Mouse (Mus musculus) kidney, postnatal 10 days (tissue): ENCODE measurements at regions not wholly inside any gene's neighbourhood (a gene's known extent, or its start where the extent isn't known, plus 50 kb on each side); places are given as distances from the start of the nearest gene placed in this dataset.

Source experiments
- DNase-seq: peaks from one replicate; pipeline ENCODE4 v3.0.0; 2021; ENCODE audit warnings: mixed read lengths

- no peak for DNase-seq
Measured at GRCm38 (mm10) chr8:44656031-44656430, 279.2 kb upstream of the Fat1 start.

GRCm38 (mm10) chr8:44656470-44656869 lies 278.8 kb upstream of the Fat1 start:
- no peak for DNase-seq

DNA sequence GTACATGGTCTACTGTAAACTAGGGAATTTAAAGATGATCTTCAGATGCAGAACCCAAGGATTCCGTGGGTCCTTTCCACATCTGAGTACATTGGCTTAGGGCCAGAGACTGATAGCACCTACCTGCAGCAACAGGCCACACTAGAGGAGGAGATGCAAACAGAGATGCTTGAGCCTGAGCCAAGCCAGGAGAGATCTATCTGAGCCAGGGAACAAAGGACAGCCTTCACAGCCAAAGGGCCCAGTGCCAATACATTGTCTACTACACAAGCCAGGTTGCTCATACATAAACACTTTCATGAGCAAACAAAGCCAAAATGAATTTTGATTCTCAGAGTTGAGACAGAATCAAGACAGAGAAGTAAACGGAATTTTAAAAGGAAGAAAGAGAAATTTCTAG lies 273.6 kb upstream of the Fat1 start:
- DNase-seq: no peak

DNA sequence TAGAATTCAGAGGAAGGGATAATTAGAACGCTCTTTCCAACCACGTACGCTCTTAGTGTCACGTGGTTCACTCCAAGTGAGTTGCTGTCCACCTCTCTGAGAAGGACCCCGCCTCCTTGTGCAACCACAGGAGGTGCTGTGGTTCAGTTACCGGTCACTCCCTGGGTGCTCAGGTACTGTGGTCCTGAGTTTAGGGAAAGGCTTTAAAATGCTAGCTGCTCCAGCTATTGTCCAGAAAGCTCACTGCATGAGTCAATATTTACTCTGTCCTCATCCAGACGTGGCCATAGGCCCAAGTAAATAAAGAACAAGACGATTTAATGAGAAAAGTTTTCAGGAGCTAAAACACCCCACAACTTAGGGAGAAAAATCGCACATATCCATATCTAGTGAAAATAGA lies 248.1 kb upstream of the Fat1 start:
- DNase-seq: no peak

- DNase-seq: no peak
Measured at GRCm38 (mm10) chr8:44689837-44690592, 245.2 kb upstream of the Fat1 start.

DNA sequence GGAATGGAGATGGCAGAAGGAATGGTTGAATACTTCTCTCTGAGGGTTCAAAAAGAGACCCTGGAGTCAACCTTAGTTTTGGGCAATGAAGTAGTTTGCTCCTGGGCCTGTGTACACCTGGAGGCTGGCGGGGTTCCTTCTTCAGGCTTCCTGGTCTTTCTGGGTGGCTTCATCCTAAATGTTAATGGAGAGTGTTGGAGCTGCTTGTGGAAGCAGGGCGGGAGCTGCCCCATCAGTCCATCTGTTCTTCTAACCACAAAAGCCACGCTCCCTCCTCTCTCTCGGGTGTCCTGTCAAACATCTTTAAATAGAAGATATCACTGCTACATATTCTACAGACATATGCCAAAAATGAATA lies 244.7 kb upstream of the Fat1 start:
- no peak for DNase-seq

DNA sequence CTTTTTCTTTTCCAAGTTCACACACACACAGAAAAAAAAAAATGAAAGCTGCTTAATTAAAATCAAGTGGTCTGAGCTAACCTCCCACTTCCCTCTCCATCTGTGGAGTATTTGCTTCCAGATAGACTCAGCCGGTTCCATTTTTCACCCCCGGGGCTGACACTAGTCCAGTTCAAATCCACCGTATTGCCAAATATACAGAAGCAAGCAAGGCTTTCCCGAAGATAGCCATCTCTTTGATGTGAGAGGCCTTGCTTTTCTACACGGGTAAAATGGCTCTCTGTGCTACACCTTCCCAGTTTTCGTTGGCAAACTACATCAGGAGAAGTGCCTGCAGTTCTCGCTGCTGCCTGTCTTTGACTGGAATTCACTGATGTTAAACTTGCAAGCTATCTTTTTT lies 244.1 kb upstream of the Fat1 start:
- no peak for DNase-seq

DNA sequence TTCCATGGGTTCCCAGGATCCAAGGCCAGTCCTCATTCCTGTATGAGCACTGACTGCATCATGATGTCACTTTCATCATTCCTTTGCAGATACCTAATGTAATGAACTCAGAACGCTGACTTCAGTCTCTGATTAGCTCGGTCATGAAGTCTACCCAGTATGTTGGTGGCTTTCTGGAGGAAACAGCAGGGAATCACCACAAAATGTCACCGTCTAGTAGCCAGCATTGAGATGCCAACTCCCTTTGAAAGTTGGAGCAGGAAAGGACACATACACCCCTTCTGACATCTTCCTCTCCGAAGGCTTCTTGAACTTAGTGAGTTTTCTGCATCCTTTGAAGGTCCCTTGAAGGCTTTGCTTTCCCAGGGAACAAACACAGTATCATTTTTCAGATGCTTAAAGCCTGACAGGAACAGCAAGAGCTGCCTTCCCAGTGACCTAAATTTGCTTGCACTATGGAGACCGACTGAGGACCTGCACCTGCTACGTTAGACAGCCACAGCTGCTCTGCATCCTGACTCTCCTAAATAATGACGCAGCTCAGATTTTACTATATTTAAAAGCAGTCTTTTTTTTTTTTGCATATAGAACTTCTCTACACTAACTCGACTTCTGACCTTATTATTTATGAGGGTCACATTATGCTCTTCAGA lies 243.1 kb upstream of the Fat1 start:
- DNase-seq: no peak

DNA sequence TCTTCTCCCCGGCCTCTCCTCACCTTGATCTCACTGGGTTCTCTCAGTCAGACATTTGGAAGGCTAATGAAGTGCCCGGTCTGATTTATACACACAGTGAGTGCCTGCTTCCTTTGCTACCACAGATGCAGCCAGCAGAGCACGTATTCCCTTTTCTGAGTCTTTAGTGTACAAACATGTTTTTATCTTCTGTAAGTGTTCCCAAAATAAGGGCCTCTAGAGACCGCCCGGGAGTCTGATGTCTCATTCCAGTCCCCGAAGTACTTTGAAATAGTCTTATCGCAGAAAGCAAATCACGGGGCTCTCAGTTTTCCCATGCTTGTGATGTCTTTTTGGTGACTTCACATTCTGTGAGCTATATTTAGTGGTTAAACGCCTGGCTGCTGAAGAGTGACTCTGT lies 240.4 kb upstream of the Fat1 start:
- no peak for DNase-seq

DNA sequence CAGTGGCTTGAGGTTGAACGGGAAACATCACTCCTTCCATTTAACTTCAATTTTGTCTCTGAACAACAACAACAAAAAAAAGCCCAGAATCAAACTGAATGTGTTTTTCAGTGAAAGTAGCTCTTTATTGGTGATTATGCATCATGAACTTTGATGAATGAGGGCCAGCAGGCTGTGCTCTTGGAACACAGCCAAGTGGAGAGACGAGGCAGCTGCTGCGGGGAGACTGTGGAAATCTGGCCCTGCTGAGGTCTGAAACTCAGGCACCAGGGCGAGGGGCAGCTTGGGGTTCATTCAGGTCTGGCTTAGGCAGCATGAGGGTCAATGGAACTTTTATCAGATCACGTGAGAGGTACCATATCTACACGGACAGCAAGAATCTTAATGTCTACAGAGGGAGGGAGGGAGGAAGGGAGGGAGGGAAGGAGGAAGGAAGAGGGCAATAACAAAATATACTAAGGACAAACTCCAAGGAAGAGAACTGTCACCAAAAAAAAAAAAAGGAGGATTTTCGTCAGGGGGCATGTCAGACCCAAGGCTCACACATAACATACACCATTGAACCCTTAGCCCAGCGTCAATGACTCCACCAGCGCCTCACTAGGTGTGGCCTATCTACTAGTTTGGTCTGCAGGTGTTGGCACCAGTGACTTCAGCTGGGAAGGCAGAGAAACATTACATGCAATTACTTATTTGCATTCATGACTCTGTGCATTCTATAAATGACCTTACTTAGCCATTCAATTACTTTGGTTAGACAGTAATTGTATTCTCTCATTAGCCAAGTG lies 239.0 kb upstream of the Fat1 start:
- peak; percentile 77 for DNase-seq

- DNase-seq: no peak
Measured at GRCm38 (mm10) chr8:44699384-44700105, 235.7 kb upstream of the Fat1 start.

DNA sequence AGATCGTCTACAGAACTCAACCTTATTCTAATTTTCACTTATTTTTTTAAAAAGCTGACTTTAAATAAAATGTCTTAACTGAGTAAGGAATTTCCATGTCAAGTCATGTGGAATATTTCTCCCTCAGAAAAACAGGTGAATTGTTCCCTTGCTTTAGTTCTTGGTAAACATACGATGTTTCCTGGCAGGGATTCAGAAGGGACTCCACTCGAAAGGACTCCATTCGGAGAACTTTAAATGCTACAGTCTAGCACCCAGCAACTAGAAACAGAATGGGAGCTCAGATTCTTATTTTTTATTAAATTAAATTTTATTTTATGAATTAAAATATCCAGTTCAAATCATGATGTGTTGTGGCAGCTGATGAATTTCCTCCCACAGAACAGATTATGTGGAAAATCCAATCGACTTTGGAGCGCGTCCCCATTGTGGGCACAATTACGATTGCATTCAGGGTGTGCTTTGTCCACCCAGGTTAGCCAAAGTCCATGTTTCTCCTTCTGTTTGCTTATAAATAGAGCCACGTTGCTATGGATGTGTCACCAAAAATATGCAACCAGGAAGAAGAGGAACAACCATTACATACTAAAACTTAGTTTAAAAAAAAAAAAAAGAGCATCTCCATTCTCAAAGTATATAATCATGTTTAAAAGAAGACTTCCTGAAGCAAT lies 230.5 kb upstream of the Fat1 start:
- no peak for DNase-seq

- DNase-seq: no peak
Measured at GRCm38 (mm10) chr8:44708659-44709170, 226.5 kb upstream of the Fat1 start.

DNA sequence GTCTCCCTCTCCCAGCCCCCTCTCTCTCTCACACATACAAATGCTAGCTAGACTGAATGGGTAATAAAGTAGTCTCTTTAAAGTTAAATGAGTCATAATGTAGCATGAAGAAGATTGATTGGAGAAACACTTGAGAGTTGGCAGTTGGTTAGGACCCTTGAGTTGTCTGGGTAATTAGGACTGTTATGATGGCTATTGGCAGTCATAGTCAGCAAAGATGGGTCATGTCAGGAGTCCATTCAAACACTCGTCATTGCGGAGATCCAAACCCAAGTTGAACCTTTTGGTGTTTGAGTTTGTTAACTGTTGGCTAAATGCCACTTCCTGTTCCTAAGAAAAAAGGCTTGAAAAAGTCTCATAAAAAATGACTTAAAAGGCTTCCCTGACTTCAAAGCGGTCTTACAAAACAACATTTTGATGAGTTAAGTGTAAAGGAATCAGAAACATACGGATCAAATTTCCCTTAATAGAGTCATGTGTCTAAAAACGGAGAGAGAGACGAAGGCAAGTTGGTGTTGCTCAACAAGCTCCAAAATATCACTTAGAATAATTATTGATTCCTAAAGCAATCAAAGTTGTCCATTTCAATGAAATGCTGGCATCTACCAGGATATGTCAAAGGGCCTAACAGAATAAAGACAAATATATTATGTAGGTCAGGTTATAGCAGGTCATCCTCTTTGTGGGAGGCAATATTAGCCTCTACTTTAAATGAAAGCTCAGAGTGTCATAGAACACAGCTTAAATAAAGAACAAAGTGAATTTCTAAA lies 225.9 kb upstream of the Fat1 start:
- no peak for DNase-seq

GRCm38 (mm10) chr8:44734577-44734976 lies 200.7 kb upstream of the Fat1 start:
- no peak for DNase-seq

GRCm38 (mm10) chr8:44735801-44736200 lies 199.4 kb upstream of the Fat1 start:
- no peak for DNase-seq

- no peak for DNase-seq
Measured at GRCm38 (mm10) chr8:44743353-44743752, 191.9 kb upstream of the Fat1 start.

- no peak for DNase-seq
Measured at GRCm38 (mm10) chr8:44744991-44745658, 190.1 kb upstream of the Fat1 start.

GRCm38 (mm10) chr8:44758727-44759126 lies 176.5 kb upstream of the Fat1 start:
- DNase-seq: no peak

- DNase-seq: no peak
Measured at GRCm38 (mm10) chr8:44762731-44763130, 172.5 kb upstream of the Fat1 start.

- no peak for DNase-seq
Measured at GRCm38 (mm10) chr8:44765194-44765593, 170.1 kb upstream of the Fat1 start.
